Mouse (Mus musculus) MEL (cell line): ENCODE data around the gene Hoxa3. TPM values are rescaled to one million over a fixed set of nuclear protein-coding genes. Genes with fewer than 3 reads are reported as not detected.

Source experiments
- DNase-seq: peaks from one replicate; pipeline ENCODE4 v3.0.0; 2011; ENCODE audit warnings: low read depth, low spot score
- H3K27ac ChIP-seq: 2 replicates; pipeline ENCODE4 v1.5.1; 2012; ENCODE audit warnings: low read depth, mild to moderate bottlenecking, control low read depth, low read length, moderate library complexity; ENCODE audit not compliant: control insufficient read depth
- H3K27me3 ChIP-seq, 2 experiments: fragments of 150-350 bp in 1 of 2; sonication (generic) in 1 of 2; 2 replicates each; pipeline ENCODE4 v1.6.1; 2012; ENCODE audit warnings: low read length in 2 of 2, mild to moderate bottlenecking in 2 of 2, improper control_type of control experiment in 1 of 2, moderate library complexity in 1 of 2; ENCODE audit not compliant: insufficient read depth in 2 of 2, control insufficient read depth in 1 of 2
- H3K36me3 ChIP-seq, 2 experiments: 2 replicates each; pipeline ENCODE4 v1.6.1; 2012 to 2014; ENCODE audit warnings: low read length in 2 of 2, improper control_type of control experiment in 1 of 2, inconsistent platforms in 1 of 2, mild to moderate bottlenecking in 1 of 2; ENCODE audit not compliant: insufficient read depth in 2 of 2, control insufficient read depth in 1 of 2
- H3K4me1 ChIP-seq, 2 experiments: fragments of 150-350 bp in 1 of 2; sonication (generic) in 1 of 2; 2 replicates each; pipeline ENCODE4 v1.6.1; 2012; ENCODE audit warnings: low read length in 2 of 2, improper control_type of control experiment in 1 of 2, mild to moderate bottlenecking in 1 of 2; ENCODE audit not compliant: insufficient read depth in 2 of 2, control insufficient read depth in 1 of 2
- H3K4me3 ChIP-seq, 2 experiments: fragments of 150-350 bp in 1 of 2; sonication (generic) in 1 of 2; 2 replicates each; pipeline ENCODE4 v1.5.1; 2012; ENCODE audit warnings: low read depth in 2 of 2, low read length in 2 of 2, mild to moderate bottlenecking in 2 of 2, moderate library complexity in 2 of 2, control low read depth in 1 of 2, improper control_type of control experiment in 1 of 2; ENCODE audit not compliant: control insufficient read depth in 1 of 2, insufficient read depth in 1 of 2
- H3K79me2 ChIP-seq: 2 replicates; pipeline ENCODE4 v1.6.1; 2012; ENCODE audit warnings: mild to moderate bottlenecking, low read length, moderate library complexity; ENCODE audit not compliant: control insufficient read depth, poor library complexity, insufficient read depth
- H3K9ac ChIP-seq: 2 replicates; pipeline ENCODE4 v1.6.1; 2012; ENCODE audit warnings: low read depth, mild to moderate bottlenecking, control low read depth, low read length, moderate library complexity; ENCODE audit not compliant: control insufficient read depth, poor library complexity, severe bottlenecking
- H3K9me3 ChIP-seq: fragments of 150-350 bp; sonication (generic); replicated peaks from 2 replicates; pipeline ENCODE4 v1.6.1; 2012; ENCODE audit warnings: mild to moderate bottlenecking, low read length, improper control_type of control experiment, moderate library complexity; ENCODE audit not compliant: insufficient read depth
- BHLHE40 ChIP-seq: IDR thresholded peaks from 2 replicates; pipeline ENCODE4 v1.6.1; 2012; ENCODE audit warnings: low read depth, mild to moderate bottlenecking, inconsistent platforms, low read length, improper control_type of control experiment, borderline replicate concordance
- CHD1 ChIP-seq: IDR thresholded peaks from 2 replicates; pipeline ENCODE4 v1.6.1; 2012; ENCODE audit warnings: low read depth, mild to moderate bottlenecking, inconsistent platforms, low read length, improper control_type of control experiment
- CHD2 ChIP-seq: IDR thresholded peaks from 2 replicates; pipeline ENCODE4 v1.6.1; 2011; ENCODE audit warnings: low read length, improper control_type of control experiment
- E2F4 ChIP-seq: IDR thresholded peaks from 2 replicates; pipeline ENCODE4 v1.6.1; 2011; ENCODE audit warnings: low read depth, low read length, improper control_type of control experiment, borderline replicate concordance
- EP300 ChIP-seq, 2 experiments: IDR thresholded peaks; 2 replicates each; pipeline ENCODE4 v1.6.1; 2011; ENCODE audit warnings: improper control_type of control experiment in 2 of 2, low read length in 2 of 2, low read depth in 1 of 2, mild to moderate bottlenecking in 1 of 2
- GABPA ChIP-seq: IDR thresholded peaks from 2 replicates; pipeline ENCODE4 v1.6.1; 2012; ENCODE audit warnings: low read depth, mild to moderate bottlenecking, inconsistent platforms, low read length, improper control_type of control experiment, moderate library complexity
- KAT2A ChIP-seq: conservative IDR thresholded peaks from 2 replicates; pipeline ENCODE4 v1.6.1; 2012; ENCODE audit warnings: low read depth, low read length, improper control_type of control experiment, inconsistent platforms
- NRF1 ChIP-seq: IDR thresholded peaks from 2 replicates; pipeline ENCODE4 v1.6.1; 2014; ENCODE audit warnings: low read depth, mild to moderate bottlenecking, inconsistent platforms, low read length, improper control_type of control experiment, moderate library complexity; ENCODE audit not compliant: poor library complexity, insufficient read depth, severe bottlenecking
- POLR2A ChIP-seq, 2 experiments: IDR thresholded peaks; 2 replicates each; pipeline ENCODE4 v1.6.1; 2011 to 2012; ENCODE audit warnings: low read length in 2 of 2, mild to moderate bottlenecking in 2 of 2, control low read depth in 1 of 2, improper control_type of control experiment in 1 of 2, low read depth in 1 of 2, moderate library complexity in 1 of 2; ENCODE audit not compliant: control insufficient read depth in 1 of 2, insufficient read depth in 1 of 2, poor library complexity in 1 of 2
- RAD21 ChIP-seq: IDR thresholded peaks from 2 replicates; pipeline ENCODE4 v1.6.1; 2011; ENCODE audit warnings: mild to moderate bottlenecking, low read depth, low read length, improper control_type of control experiment
- SIN3A ChIP-seq: IDR thresholded peaks from 2 replicates; pipeline ENCODE4 v1.6.1; 2012; ENCODE audit warnings: low read length, improper control_type of control experiment, inconsistent platforms
- TAL1 ChIP-seq: IDR thresholded peaks from 2 replicates; pipeline ENCODE4 v1.6.1; 2012; ENCODE audit warnings: mild to moderate bottlenecking, inconsistent platforms, low read length, moderate library complexity, mixed read lengths
- USF1 ChIP-seq: IDR thresholded peaks from 2 replicates; pipeline ENCODE4 v1.6.1; 2014; ENCODE audit warnings: low read depth, mild to moderate bottlenecking, inconsistent platforms, low read length, improper control_type of control experiment, moderate library complexity
- ZMIZ1 ChIP-seq: IDR thresholded peaks from 2 replicates; pipeline ENCODE4 v1.6.1; 2012; ENCODE audit warnings: low read depth, mild to moderate bottlenecking, inconsistent platforms, low read length, improper control_type of control experiment, moderate library complexity
- polyA plus RNA-seq, 2 experiments: library from polyadenylated mRNA; stranded (reverse) in 1 of 2; unstranded in 1 of 2; fragments of >175 nt in 1 of 2; fragments of >200 nt in 1 of 2; gene quantifications; 2 replicates each; pipeline versions ENCODE4 v1.2.1 to v1.2.4; 2012; ENCODE audit warnings: low replicate concordance in 2 of 2, low read depth in 1 of 2; ENCODE audit not compliant: insufficient read length in 2 of 2, insufficient read depth in 1 of 2, missing spikeins in 1 of 2
- total RNA-seq: library from RNA; depleted of rRNA; stranded (reverse); fragments of 300-350 nt; gene quantifications from 2 replicates; pipeline ENCODE4 v1.2.3, GENCODE M21; 2012

Gene Hoxa3
- total and polyA plus RNA-seq, 3 experiments = not detected

GRCm38 (mm10) chr6:52162611-52163365 lies 50.3 kb downstream of the Hoxa3 start:
- no peak for DNase-seq
- H3K27ac ChIP-seq = no peak overlapping the region
- H3K4me1 ChIP-seq = no peaks in the 10 kb centered on the region
- H3K9me3 ChIP-seq = no peaks in the 10 kb centered on the region
- no peak overlapping the region for H3K4me3 ChIP-seq
- no peaks in the 10 kb centered on the region for H3K27me3 ChIP-seq
- no peak overlapping the region for H3K9ac ChIP-seq
- TF ChIP-seq BHLHE40 = no peak
- TF ChIP-seq E2F4 = no peak
- TF ChIP-seq CHD2 = no peak
- TF ChIP-seq RAD21 = no peak
- TF ChIP-seq GABPA = no peak
- TF ChIP-seq TAL1 = no peak
- TF ChIP-seq EP300 (IDR thresholded peaks at IDR 0.05; ENCODE audit: low read depth in 1 of 2, low read length in 2 of 2) = no peak
- no peaks in the 10 kb centered on the region for H3K79me2 ChIP-seq
- H3K36me3 ChIP-seq = no peaks in the 10 kb centered on the region

- Histone ChIP-seq H3K36me3 (no peaks in the 10 kb centered on the region), H3K4me1 (no peaks in the 10 kb centered on the region), H3K27me3 (no peaks in the 10 kb centered on the region), H3K9me3 (no peaks in the 10 kb centered on the region), H3K9ac (no peak overlapping the region), H3K27ac (no peak overlapping the region)
- no peak for DNase-seq
- TF ChIP-seq CHD1 = no peak
- TF ChIP-seq EP300 (IDR thresholded peaks at IDR 0.05; ENCODE audit: low read depth in 1 of 2, low read length in 2 of 2) = no peak
- TF ChIP-seq NRF1 = no peak
- TF ChIP-seq BHLHE40 = no peak
- no peak for TF ChIP-seq POLR2A (IDR thresholded peaks at IDR 0.05; ENCODE audit: control insufficient read depth in 1 of 2, insufficient read depth in 1 of 2, low read depth in 1 of 2, low read length in 2 of 2, poor library complexity in 1 of 2)
- no peak for TF ChIP-seq ZMIZ1
- TF ChIP-seq USF1 = no peak
- no peak for TF ChIP-seq SIN3A
- no peak for TF ChIP-seq KAT2A
- TF ChIP-seq, all 39 proteins: peak for 0
- H3K79me2 ChIP-seq = no peaks in the 10 kb centered on the region
- H3K4me3 ChIP-seq = no peak overlapping the region
Observed at GRCm38 (mm10) chr6:52162093-52162380, 51.1 kb downstream of the Hoxa3 start.
